Mouse (Mus musculus): ENCODE results near the gene Prkn. TPM values are rescaled to one million over a fixed set of nuclear protein-coding genes. Genes with fewer than 3 reads are reported as not detected.

The Prkn gene
- polyA plus RNA-seq, 1 experiment from 2014 or later: 1.5 TPM

- Histone ChIP-seq H3K9me3 (no peaks in the 10 kb centered on the region), H3K27ac (no peak overlapping the region), H3K4me1 (replicated peaks) (no peaks in the 10 kb centered on the region), H3K9ac (no peak overlapping the region), H3K27me3 (replicated peaks) (no peaks in the 10 kb centered on the region), H3K4me2 (replicated peaks) (no peak overlapping the region), H3K4me3 (replicated peaks) (no peak overlapping the region), H3K36me3 (no peaks in the 10 kb centered on the region)
- 74% methylated on average over 2 of the region's 2 CpGs for WGBS
- no peak for ATAC-seq
Measured at GRCm38 (mm10) chr17:11532748-11533147, 692.6 kb downstream of the Prkn start.

DNA sequence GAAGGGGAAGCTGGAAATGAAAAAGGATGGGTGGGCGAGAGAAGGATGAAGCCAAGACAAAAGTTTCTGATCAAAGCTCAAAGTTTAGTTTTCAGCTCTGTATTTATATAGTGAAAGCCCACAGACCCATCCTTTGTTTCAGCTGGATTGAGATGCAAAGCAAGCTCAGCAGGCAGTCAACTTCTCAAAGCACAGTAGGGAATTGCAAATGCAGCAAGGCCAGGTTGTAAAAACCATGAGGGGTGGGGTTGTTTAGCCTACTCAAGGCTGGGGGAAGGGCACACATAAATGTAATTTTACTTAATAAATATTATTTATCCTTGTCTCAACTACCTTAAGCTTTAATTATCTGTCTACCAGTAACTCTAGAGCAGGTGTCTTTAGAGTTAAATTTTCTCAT, 693.7 kb downstream of the Prkn start:
- H3K9me3 ChIP-seq: no peaks in the 10 kb centered on the region
- H3K4me3 ChIP-seq (replicated peaks): no peak overlapping the region
- 74% methylated on average over 1 of the region's 1 CpGs for WGBS
- no peak overlapping the region for H3K27ac ChIP-seq
- no peak overlapping the region for H3K4me2 ChIP-seq (replicated peaks)
- no peak overlapping the region for H3K9ac ChIP-seq
- no peaks in the 10 kb centered on the region for H3K27me3 ChIP-seq (replicated peaks)
- H3K36me3 ChIP-seq: no peaks in the 10 kb centered on the region
- ATAC-seq: no peak
- H3K4me1 ChIP-seq (replicated peaks): no peaks in the 10 kb centered on the region

GRCm38 (mm10) chr17:11538826-11539225, 698.6 kb downstream of the Prkn start:
- Histone ChIP-seq H3K4me3 (replicated peaks) (no peak overlapping the region), H3K36me3 (no peaks in the 10 kb centered on the region), H3K9me3 (no peaks in the 10 kb centered on the region), H3K27ac (no peak overlapping the region), H3K9ac (no peak overlapping the region), H3K4me2 (replicated peaks) (no peak overlapping the region), H3K27me3 (replicated peaks) (no peaks in the 10 kb centered on the region), H3K4me1 (replicated peaks) (no peaks in the 10 kb centered on the region)
- no peak for ATAC-seq
- 87% methylated on average over 7 of the region's 7 CpGs for WGBS

DNA sequence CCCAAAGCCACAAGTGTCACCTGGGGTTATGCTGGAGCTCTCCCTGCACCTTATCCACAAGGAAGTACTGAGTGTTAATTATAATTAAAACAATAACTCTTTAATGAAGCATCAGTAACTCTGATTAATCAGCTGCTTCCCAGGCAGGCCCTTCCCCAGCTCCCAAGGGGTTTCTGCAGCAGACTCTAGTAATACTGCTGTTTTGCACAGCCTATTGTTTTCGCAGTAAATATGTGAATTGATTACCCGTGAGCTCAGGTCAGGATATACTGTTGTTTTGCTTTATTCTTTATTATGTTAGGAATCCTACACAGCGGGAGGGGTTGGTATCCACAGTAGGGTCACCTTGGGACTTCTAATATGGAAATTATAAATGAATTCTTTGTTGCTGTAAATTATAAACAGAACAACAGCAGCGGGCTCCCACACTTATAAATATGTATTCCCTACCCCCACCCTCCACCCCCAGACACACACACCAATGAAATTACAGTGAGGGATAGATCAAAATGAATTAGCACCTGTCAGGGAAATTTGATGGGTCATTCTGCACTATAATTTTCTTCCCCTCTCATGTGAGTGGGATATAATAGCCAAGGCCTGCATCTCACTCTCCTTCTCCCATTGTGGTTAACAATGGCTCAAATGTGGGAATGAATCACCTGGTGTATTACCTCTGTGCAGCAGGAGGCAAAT, 701.9 kb downstream of the Prkn start:
- no peaks in the 10 kb centered on the region for H3K27me3 ChIP-seq (replicated peaks)
- ATAC-seq: no peak
- WGBS: 77% methylated on average over 4 of the region's 4 CpGs
- H3K9ac ChIP-seq: no peak overlapping the region
- H3K4me3 ChIP-seq (replicated peaks): no peak overlapping the region
- no peak overlapping the region for H3K27ac ChIP-seq
- no peaks in the 10 kb centered on the region for H3K9me3 ChIP-seq
- no peaks in the 10 kb centered on the region for H3K4me1 ChIP-seq (replicated peaks)
- no peak overlapping the region for H3K4me2 ChIP-seq (replicated peaks)
- no peaks in the 10 kb centered on the region for H3K36me3 ChIP-seq

GRCm38 (mm10) chr17:11550562-11550961, 710.4 kb downstream of the Prkn start:
- no peak overlapping the region for H3K4me2 ChIP-seq (replicated peaks)
- H3K36me3 ChIP-seq: no peaks in the 10 kb centered on the region
- no peak overlapping the region for H3K27ac ChIP-seq
- no peak for ATAC-seq
- WGBS: 81% methylated on average over 5 of the region's 5 CpGs
- H3K9ac ChIP-seq: no peak overlapping the region
- no peak overlapping the region for H3K4me3 ChIP-seq (replicated peaks)
- H3K27me3 ChIP-seq (replicated peaks): no peaks in the 10 kb centered on the region
- no peaks in the 10 kb centered on the region for H3K9me3 ChIP-seq
- no peaks in the 10 kb centered on the region for H3K4me1 ChIP-seq (replicated peaks)

- no peak overlapping the region for H3K4me2 ChIP-seq (replicated peaks)
- no peaks in the 10 kb centered on the region for H3K4me1 ChIP-seq (replicated peaks)
- no peaks in the 10 kb centered on the region for H3K9me3 ChIP-seq
- no peak for ATAC-seq
- H3K27ac ChIP-seq: no peak overlapping the region
- H3K4me3 ChIP-seq (replicated peaks): no peak overlapping the region
- 91% methylated on average over 6 of the region's 6 CpGs for WGBS
- no peak overlapping the region for H3K9ac ChIP-seq
- no peaks in the 10 kb centered on the region for H3K36me3 ChIP-seq
- no peaks in the 10 kb centered on the region for H3K27me3 ChIP-seq (replicated peaks)
Measured at GRCm38 (mm10) chr17:11565681-11566080, 725.5 kb downstream of the Prkn start.

GRCm38 (mm10) chr17:11570392-11570791, 730.2 kb downstream of the Prkn start:
- no peaks in the 10 kb centered on the region for H3K27me3 ChIP-seq (replicated peaks)
- H3K4me3 ChIP-seq (replicated peaks): no peak overlapping the region
- no peak for ATAC-seq
- no peaks in the 10 kb centered on the region for H3K4me1 ChIP-seq (replicated peaks)
- H3K36me3 ChIP-seq: no peaks in the 10 kb centered on the region
- H3K4me2 ChIP-seq (replicated peaks): no peak overlapping the region
- 73% methylated on average over 8 of the region's 8 CpGs for WGBS
- H3K27ac ChIP-seq: no peak overlapping the region
- no peaks in the 10 kb centered on the region for H3K9me3 ChIP-seq
- no peak overlapping the region for H3K9ac ChIP-seq

GRCm38 (mm10) chr17:11573666-11574065, 733.5 kb downstream of the Prkn start:
- H3K9me3 ChIP-seq: no peaks in the 10 kb centered on the region
- no peak overlapping the region for H3K4me3 ChIP-seq (replicated peaks)
- ATAC-seq: no peak
- H3K9ac ChIP-seq: no peak overlapping the region
- H3K36me3 ChIP-seq: no peaks in the 10 kb centered on the region
- no peaks in the 10 kb centered on the region for H3K4me1 ChIP-seq (replicated peaks)
- WGBS: 84% methylated on average over 9 of the region's 9 CpGs
- H3K4me2 ChIP-seq (replicated peaks): no peak overlapping the region
- no peaks in the 10 kb centered on the region for H3K27me3 ChIP-seq (replicated peaks)
- H3K27ac ChIP-seq: no peak overlapping the region

DNA sequence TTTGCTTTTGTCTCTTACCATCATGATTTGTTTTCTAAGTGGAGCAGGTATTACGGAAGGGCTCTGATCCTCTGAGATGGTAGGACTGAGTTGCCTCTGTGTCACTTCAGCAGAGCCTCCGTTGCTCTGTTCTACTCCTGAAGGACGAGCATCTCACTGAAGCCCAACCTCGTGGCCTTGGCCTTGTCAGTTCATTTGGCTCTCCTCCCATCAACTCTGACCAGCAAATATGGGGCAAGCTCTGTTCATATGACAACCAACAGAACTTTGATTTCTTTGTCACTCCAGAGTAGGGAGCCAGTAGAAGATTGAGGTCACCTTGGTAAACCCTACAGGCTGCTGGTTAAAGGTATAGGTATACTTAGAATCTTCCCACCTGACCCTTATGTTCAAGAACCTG, 745.3 kb downstream of the Prkn start:
- H3K36me3 ChIP-seq: no peaks in the 10 kb centered on the region
- H3K27ac ChIP-seq: no peak overlapping the region
- no peak overlapping the region for H3K9ac ChIP-seq
- H3K4me1 ChIP-seq (replicated peaks): no peaks in the 10 kb centered on the region
- H3K9me3 ChIP-seq: no peaks in the 10 kb centered on the region
- no peak for ATAC-seq
- H3K4me2 ChIP-seq (replicated peaks): no peak overlapping the region
- no peak overlapping the region for H3K4me3 ChIP-seq (replicated peaks)
- 88% methylated on average over 4 of the region's 4 CpGs for WGBS
- H3K27me3 ChIP-seq (replicated peaks): no peaks in the 10 kb centered on the region

- ATAC-seq: no peak
- Histone ChIP-seq H3K4me2 (replicated peaks) (no peak overlapping the region), H3K4me1 (replicated peaks) (peaks cover 3% of the 10 kb centered on the region; the same call in 1 of the 2 replicates), H3K27me3 (replicated peaks) (no peaks in the 10 kb centered on the region), H3K9ac (no peak overlapping the region), H3K36me3 (no peaks in the 10 kb centered on the region), H3K27ac (no peak overlapping the region), H3K9me3 (no peaks in the 10 kb centered on the region), H3K4me3 (replicated peaks) (no peak overlapping the region)
- WGBS: 95% methylated on average over 5 of the region's 5 CpGs
Measured at GRCm38 (mm10) chr17:11607931-11608330, 767.7 kb downstream of the Prkn start.

DNA sequence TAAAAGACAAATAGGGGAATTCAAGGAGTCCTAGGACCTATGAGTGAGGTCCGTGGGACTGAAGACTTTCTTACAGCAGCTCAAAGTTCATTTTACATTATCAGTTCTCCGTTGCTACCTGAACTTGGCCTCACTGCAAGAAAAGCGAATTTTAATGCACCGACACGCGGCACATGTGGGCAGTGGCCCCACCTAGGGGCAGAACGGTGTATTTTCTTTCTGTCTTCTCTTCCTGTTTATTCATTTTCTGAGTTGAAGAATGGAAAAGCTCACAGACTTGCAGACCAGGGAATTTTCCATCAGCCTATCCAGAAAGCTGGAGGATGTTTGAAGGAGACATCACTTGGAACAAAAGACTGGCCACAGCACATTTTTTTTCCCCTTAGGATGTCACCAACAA, 771.3 kb downstream of the Prkn start:
- Histone ChIP-seq H3K9me3 (no peaks in the 10 kb centered on the region), H3K4me1 (replicated peaks) (peaks cover 5% of the 10 kb centered on the region; the same call in 1 of the 2 replicates), H3K9ac (no peak overlapping the region), H3K36me3 (no peaks in the 10 kb centered on the region), H3K4me2 (replicated peaks) (no peak overlapping the region), H3K27me3 (replicated peaks) (no peaks in the 10 kb centered on the region), H3K27ac (no peak overlapping the region), H3K4me3 (replicated peaks) (no peak overlapping the region)
- 9% methylated on average over 7 of the region's 7 CpGs for WGBS
- peak; percentile 49 for ATAC-seq

- Histone ChIP-seq H3K4me2 (replicated peaks) (peak overlapping the region; percentile 48), H3K9me3 (no peaks in the 10 kb centered on the region), H3K4me1 (replicated peaks) (peaks cover 5% of the 10 kb centered on the region; the same call in 1 of the 2 replicates), H3K4me3 (replicated peaks) (no peak overlapping the region), H3K36me3 (no peaks in the 10 kb centered on the region), H3K27ac (no peak overlapping the region), H3K9ac (no peak overlapping the region), H3K27me3 (replicated peaks) (no peaks in the 10 kb centered on the region)
- 0 out of 2 replicates have a peak, but pooled peaks have one; percentile 39 for ATAC-seq
- 45% methylated on average over 21 of the region's 21 CpGs for WGBS
Measured at GRCm38 (mm10) chr17:11612801-11613531, 772.8 kb downstream of the Prkn start.

DNA sequence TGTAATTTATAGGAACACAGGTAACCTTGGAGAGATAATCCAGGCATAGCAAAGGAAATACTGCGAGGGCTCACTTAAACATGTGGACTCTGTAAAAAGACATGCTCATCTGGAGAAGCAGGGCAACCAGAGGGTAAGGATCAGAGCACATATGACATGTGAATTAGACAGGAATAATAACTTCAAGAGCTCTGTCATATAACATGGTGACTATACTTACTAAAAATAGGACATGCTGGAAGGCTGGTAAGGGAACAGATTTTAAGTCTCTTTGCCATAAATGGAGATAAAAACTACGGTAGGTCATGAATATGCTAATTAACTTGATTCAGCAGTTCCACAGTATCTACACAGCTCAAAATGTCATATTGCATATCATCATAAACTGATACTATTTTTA, 777.4 kb downstream of the Prkn start:
- Histone ChIP-seq H3K9me3 (no peaks in the 10 kb centered on the region), H3K4me2 (replicated peaks) (no peak overlapping the region), H3K36me3 (no peaks in the 10 kb centered on the region), H3K27ac (no peak overlapping the region), H3K4me1 (replicated peaks) (peaks cover 5% of the 10 kb centered on the region; the same call in 1 of the 2 replicates), H3K9ac (no peak overlapping the region), H3K27me3 (replicated peaks) (no peaks in the 10 kb centered on the region), H3K4me3 (replicated peaks) (no peak overlapping the region)
- ATAC-seq: no peak
- 55% methylated on average over 2 of the region's 2 CpGs for WGBS
